In the genomic region with DNA sequence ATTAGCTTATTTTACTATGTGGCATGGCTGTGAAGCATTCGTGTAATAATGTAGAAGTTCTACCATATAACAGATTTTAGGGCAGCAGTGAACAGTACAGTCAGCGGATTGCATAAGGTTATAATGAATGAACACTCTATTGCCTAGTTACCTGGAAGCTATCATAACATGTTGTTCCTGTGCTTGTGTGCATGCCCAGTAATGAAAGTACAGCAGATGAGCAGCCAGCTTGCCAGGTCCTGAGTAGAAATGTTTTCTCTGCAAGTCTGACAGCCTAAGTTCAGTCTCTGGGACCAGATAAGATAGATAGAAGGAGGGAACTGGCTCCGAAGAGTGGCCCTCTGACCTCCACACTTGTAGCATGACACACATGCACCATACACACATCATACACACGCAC, we compare ENCODE assay signal across 17 mouse cellular contexts.
"Had no signal": no experiment of that assay in that cellular context is flagged by ENCODE, and none has a peak within 500 bp of the region (broad histone marks: within the 10 kb centered on the region; RNA-seq: fewer than 3 reads in every experiment).

No protein-coding gene starts in this region.

- H3K9ac ChIP-seq: intestine, embryonic 15.5 days; liver, embryonic 14.5 days; neural tube, embryonic 15.5 days had no signal

- H3K36me3 ChIP-seq: intestine, embryonic 15.5 days; limb, embryonic 10.5 days; neural tube, embryonic 15.5 days had no signal

- H3K27ac ChIP-seq: intestine, embryonic 15.5 days; limb, embryonic 10.5 days; liver, embryonic 14.5 days; neural tube, embryonic 15.5 days; stomach, postnatal 0 days had no signal

- H3K4me3 ChIP-seq: intestine, embryonic 15.5 days; limb, embryonic 10.5 days; myocyte; neural tube, embryonic 15.5 days had no signal

- DNase-seq: kidney, adult 18-20 months; kidney, postnatal 10 days; kidney, postnatal 4 days; lung, adult 2 months; lung, postnatal 36 days; midbrain, embryonic 14.5 days; right cerebral cortex, adult 18-20 months; right cerebral cortex, postnatal 25 days; thymus, adult 18-20 months; thymus, postnatal 14 days had no signal

- H3K4me2 ChIP-seq: intestine, embryonic 15.5 days; neural tube, embryonic 15.5 days had no signal

- H3K9me3 ChIP-seq: intestine, embryonic 15.5 days; limb, embryonic 10.5 days; neural tube, embryonic 15.5 days had no signal

- H3K4me1 ChIP-seq: intestine, embryonic 15.5 days; limb, embryonic 10.5 days; neural tube, embryonic 15.5 days had no signal

- ATAC-seq: intestine, embryonic 15.5 days; lung, postnatal 0 days had no signal

- H3K27me3 ChIP-seq: intestine, embryonic 15.5 days; neural tube, embryonic 15.5 days had no signal
